Mouse (Mus musculus): ENCODE data around the gene Fcgrt.

DNA sequence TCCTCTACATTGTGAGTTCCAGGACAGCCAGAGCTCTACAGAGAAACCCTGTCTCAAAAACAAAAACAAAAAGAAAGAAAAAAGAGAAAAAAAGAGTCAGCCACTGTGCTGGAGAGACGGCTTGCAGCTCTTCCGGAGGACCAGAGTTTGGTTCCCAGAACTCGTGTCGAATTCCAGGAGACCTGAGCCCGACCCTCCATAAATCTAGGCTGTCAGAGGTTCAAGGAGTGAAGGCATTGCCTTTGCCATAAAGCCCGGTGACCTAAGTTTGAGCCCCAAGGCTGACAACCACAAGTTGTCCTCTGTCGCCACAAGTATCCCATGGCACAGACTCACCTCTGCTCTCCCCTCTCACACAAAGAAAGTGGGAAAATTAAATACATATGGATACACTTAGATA, 9.5 kb downstream of the Fcgrt start:
- no peak for TF ChIP-seq CTCF (IDR thresholded peaks at IDR 0.05; ENCODE audit: insufficient read depth, low read length)
- TF ChIP-seq POLR2A (IDR thresholded peaks at IDR 0.05; ENCODE audit: borderline replicate concordance, extremely low read depth, low read depth, low read length) = no peak
